Mouse (Mus musculus): ENCODE results near the gene Arfgap3.
A peak's percentile ranks its signal among the peaks of the same experiment; 100 is the strongest.
"Not testable (repeated sequence)": the region's sequence is repeated elsewhere in the genome, so short reads cannot be mapped to it uniquely, and the experiment has no call there.

Gene Arfgap3

GRCm38 (mm10) chr15:83293706-83294645 lies 56.1 kb downstream of the Arfgap3 start:
- DNase-seq, result no peak

GRCm38 (mm10) chr15:83293144-83293543 lies 56.9 kb downstream of the Arfgap3 start:
- no peak for DNase-seq

- DNase-seq, result no peak
Measured at GRCm38 (mm10) chr15:83292261-83293056, 57.6 kb downstream of the Arfgap3 start.

- no peak for DNase-seq
Measured at GRCm38 (mm10) chr15:83290899-83291298, 59.1 kb downstream of the Arfgap3 start.

GRCm38 (mm10) chr15:83284828-83285227 lies 65.2 kb downstream of the Arfgap3 start:
- DNase-seq, result no peak

- no peak for DNase-seq
Measured at GRCm38 (mm10) chr15:83282397-83282796, 67.7 kb downstream of the Arfgap3 start.

GRCm38 (mm10) chr15:83281303-83281702 lies 68.7 kb downstream of the Arfgap3 start:
- no peak for DNase-seq

GRCm38 (mm10) chr15:83278579-83278978 lies 71.5 kb downstream of the Arfgap3 start:
- no peak for DNase-seq

- peak; percentile 59 to 61 for DNase-seq
Measured at GRCm38 (mm10) chr15:83277451-83277850, 72.6 kb downstream of the Arfgap3 start.

- not testable (repeated sequence) for DNase-seq
Measured at GRCm38 (mm10) chr15:83274237-83274636, 75.8 kb downstream of the Arfgap3 start.

GRCm38 (mm10) chr15:83273017-83273416 lies 77.0 kb downstream of the Arfgap3 start:
- no peak for DNase-seq

GRCm38 (mm10) chr15:83271221-83271620 lies 78.8 kb downstream of the Arfgap3 start:
- not testable (repeated sequence) for DNase-seq

GRCm38 (mm10) chr15:83269985-83270384 lies 80.1 kb downstream of the Arfgap3 start:
- DNase-seq, result not testable (repeated sequence)

GRCm38 (mm10) chr15:83268428-83268827 lies 81.6 kb downstream of the Arfgap3 start:
- not testable (repeated sequence) for DNase-seq

- DNase-seq, result no peak
Measured at GRCm38 (mm10) chr15:83265269-83265668, 84.8 kb downstream of the Arfgap3 start.

GRCm38 (mm10) chr15:83263405-83263804 lies 86.6 kb downstream of the Arfgap3 start:
- DNase-seq, result no peak

- no peak for DNase-seq
Measured at GRCm38 (mm10) chr15:83257906-83258305, 92.1 kb downstream of the Arfgap3 start.

- DNase-seq, result no peak
Measured at GRCm38 (mm10) chr15:83256491-83256890, 93.6 kb downstream of the Arfgap3 start.

GRCm38 (mm10) chr15:83255944-83256343 lies 94.1 kb downstream of the Arfgap3 start:
- no peak for DNase-seq

- no peak for DNase-seq
Measured at GRCm38 (mm10) chr15:83255191-83255782, 94.8 kb downstream of the Arfgap3 start.

GRCm38 (mm10) chr15:83254372-83255070 lies 95.5 kb downstream of the Arfgap3 start:
- no peak for DNase-seq

- DNase-seq, result no peak
Measured at GRCm38 (mm10) chr15:83252060-83252459, 98.0 kb downstream of the Arfgap3 start.
